Mouse (Mus musculus) gastrocnemius, postnatal 4 days (tissue): Measurements from ENCODE around the gene Haus4. TPM values are rescaled to one million over a fixed set of nuclear protein-coding genes. Genes with fewer than 3 reads are reported as not detected.

Source experiments
- DNase-seq, 2 experiments: peaks; one replicate each; pipeline ENCODE4 v3.0.0; 2021 to 2022; ENCODE audit warnings: low spot score in 2 of 2, mixed read lengths in 2 of 2
- long read RNA-seq, 2 experiments: library from polyadenylated mRNA; stranded (forward); transcript quantifications; one replicate each; pipeline ENCODE4 v2.0.0; 2021
- total RNA-seq, 2 experiments: library from RNA; stranded (reverse); gene quantifications; 2 replicates each; pipeline ENCODE4 v1.2.3; 2021

Haus4 gene
- 10 to 100 TPM; 18.1 to 21.2 TPM for total RNA-seq
- long read RNA-seq, experiment 1, transcript Haus4-201 (10 exons, 1,587 nt), result major isoform, 28 of 36 reads
- long read RNA-seq, experiment 1, partial matches to known transcripts, result 5 of 36 reads
- long read RNA-seq, experiment 1, other reads (novel, unspliced or antisense), result 3 of 36 reads
- long read RNA-seq, experiment 2, transcript Haus4-201 (10 exons, 1,587 nt), result major isoform, 25 of 31 reads
- long read RNA-seq, experiment 2, partial matches to known transcripts, result 5 of 31 reads
- long read RNA-seq, experiment 2, other reads (novel, unspliced or antisense), result 1 of 31 reads

- peak; percentile 72 to 86 for DNase-seq
Observed at GRCm38 (mm10) chr14:54553975-54554769, at the start of gene Haus4. Gene Haus4 (minus strand): TSS chr14:54554616.

GRCm38 (mm10) chr14:54603686-54604085 lies 49.3 kb upstream of the Haus4 start:
- no peak for DNase-seq

- peak; percentile 92 to 96 for DNase-seq
Observed at GRCm38 (mm10) chr14:54603038-54603654, 48.7 kb upstream of the Haus4 start.

- DNase-seq, result no peak
Observed at GRCm38 (mm10) chr14:54602613-54603012, 48.2 kb upstream of the Haus4 start.

GRCm38 (mm10) chr14:54601601-54602000 lies 47.2 kb upstream of the Haus4 start:
- no peak for DNase-seq

GRCm38 (mm10) chr14:54597084-54597483 lies 42.7 kb upstream of the Haus4 start:
- DNase-seq, result no peak

GRCm38 (mm10) chr14:54594631-54595414 lies 40.4 kb upstream of the Haus4 start:
- no peak for DNase-seq

- DNase-seq, result no peak
Observed at GRCm38 (mm10) chr14:54594055-54594454, 39.6 kb upstream of the Haus4 start.

- no peak for DNase-seq
Observed at GRCm38 (mm10) chr14:54592319-54592934, 38.0 kb upstream of the Haus4 start.

- no peak for DNase-seq
Observed at GRCm38 (mm10) chr14:54591056-54591455, 36.6 kb upstream of the Haus4 start.

- DNase-seq, result peak; percentile 52 to 66
Observed at GRCm38 (mm10) chr14:54583681-54584338, 29.4 kb upstream of the Haus4 start.

GRCm38 (mm10) chr14:54582536-54582935 lies 28.1 kb upstream of the Haus4 start:
- no peak for DNase-seq

GRCm38 (mm10) chr14:54579638-54580037 lies 25.2 kb upstream of the Haus4 start:
- DNase-seq, result no peak

- DNase-seq, result peak in 1 of 2 experiments; percentile 37
Observed at GRCm38 (mm10) chr14:54578063-54578462, 23.6 kb upstream of the Haus4 start.

GRCm38 (mm10) chr14:54577089-54577982 lies 22.9 kb upstream of the Haus4 start, which contains the start of gene Ajuba:
Gene Ajuba (minus strand): TSS chr14:54577558.
- DNase-seq, result peak; percentile 80 to 92

- peak in 1 of 2 experiments; percentile 55 for DNase-seq
Observed at GRCm38 (mm10) chr14:54576241-54577088, 22.0 kb upstream of the Haus4 start.

- DNase-seq, result peak; percentile 74 to 81
Observed at GRCm38 (mm10) chr14:54575631-54576030, 21.2 kb upstream of the Haus4 start.

GRCm38 (mm10) chr14:54575031-54575430 lies 20.6 kb upstream of the Haus4 start:
- no peak for DNase-seq
